Mouse (Mus musculus) thymus, adult 2 months (tissue): ENCODE data around the gene Fitm1. TPM values are rescaled to one million over a fixed set of nuclear protein-coding genes. Genes with fewer than 3 reads are reported as not detected.

Experiments
- DNase-seq: peaks from one replicate; pipeline ENCODE4 v3.0.0; 2021
- H3K27ac ChIP-seq: fragments of 200-500 bp; 2 replicates; pipeline ENCODE4 v1.5.1; 2012; ENCODE audit warnings: low read length, control low read depth; ENCODE audit not compliant: control insufficient read depth, insufficient read depth
- H3K27me3 ChIP-seq: fragments of 200-500 bp; 2 replicates; pipeline ENCODE4 v1.6.1; 2012; ENCODE audit warnings: mild to moderate bottlenecking, low read length, moderate library complexity, mixed read lengths; ENCODE audit not compliant: control insufficient read depth, insufficient read depth
- H3K36me3 ChIP-seq: fragments of 200-500 bp; 2 replicates; pipeline ENCODE4 v1.6.1; 2012; ENCODE audit warnings: mild to moderate bottlenecking, low read length, moderate library complexity; ENCODE audit not compliant: control insufficient read depth, insufficient read depth
- H3K4me1 ChIP-seq: fragments of 200-500 bp; replicated peaks from 2 replicates; pipeline ENCODE4 v1.6.1; 2012; ENCODE audit warnings: low read length; ENCODE audit not compliant: control insufficient read depth, insufficient read depth
- H3K4me3 ChIP-seq: fragments of 200-500 bp; 2 replicates; pipeline ENCODE4 v1.5.1; 2012; ENCODE audit warnings: mild to moderate bottlenecking, low read length, control low read depth, moderate library complexity; ENCODE audit not compliant: control insufficient read depth, insufficient read depth
- CTCF ChIP-seq: fragments of 200-500 bp; IDR thresholded peaks from 2 replicates; pipeline ENCODE4 v1.5.1; 2012; ENCODE audit warnings: mild to moderate bottlenecking, control low read depth, low read length, moderate library complexity, borderline replicate concordance; ENCODE audit not compliant: control insufficient read depth, poor library complexity, insufficient read depth; ENCODE audit errors: extremely low read depth
- POLR2A ChIP-seq: fragments of 200-500 bp; IDR thresholded peaks from 2 replicates; pipeline ENCODE4 v1.6.1; 2012; ENCODE audit warnings: mild to moderate bottlenecking, low read length, control low read depth, moderate library complexity; ENCODE audit not compliant: control insufficient read depth, poor library complexity, insufficient read depth; ENCODE audit errors: extremely low read depth
- WGBS: fragments of 180-500 bp; shearing (Covaris S2); methylation state at CpG from one replicate; pipeline ENCODE4 v1.1.7; 2018; 5-methylcytosine and 5-hydroxymethylcytosine counted together
- polyA plus RNA-seq: library from polyadenylated mRNA; depleted of rRNA; stranded (reverse); fragments of >200 nt; gene quantifications from 2 replicates; pipeline ENCODE4 v1.2.3, GENCODE M21; 2012; rRNA removed

Fitm1 gene
- 1.7 and 20.2 TPM in 2 replicates for polyA plus RNA-seq

DNA sequence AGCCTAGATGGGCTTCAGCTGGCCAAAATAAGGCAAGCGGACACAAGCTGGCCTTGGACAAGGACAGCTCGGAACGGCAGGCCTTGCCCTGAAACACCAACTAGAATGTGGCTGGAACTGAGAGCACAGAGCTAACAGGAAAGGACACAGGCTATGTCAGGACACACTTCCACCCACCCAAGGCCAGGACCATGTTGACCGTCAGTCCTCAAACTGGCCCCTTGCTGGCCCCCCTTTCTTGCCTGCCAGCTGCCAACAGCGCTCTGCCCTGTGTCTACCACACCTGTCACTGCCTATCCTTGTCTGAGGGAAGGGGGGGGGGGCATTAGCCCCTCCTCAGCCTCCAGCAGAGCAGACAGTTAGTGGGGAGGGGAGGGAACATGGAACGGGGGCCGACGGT is at the start of gene Fitm1:
TSS of gene Fitm1 (plus strand) at position 316 of the 400 bp plus-strand sequence.
- WGBS, result 87% methylated on average over 8 of the region's 8 CpGs
- Histone ChIP-seq H3K27ac (no peak within 1 kb of the TSS), H3K4me1 (peaks cover 16% of the 10 kb centered on the region; the same call in 1 of the 2 replicates), H3K4me3 (no peak within 1 kb of the TSS), H3K27me3 (no peaks in the 10 kb centered on the region), H3K36me3 (peaks cover 1% of the 10 kb centered on the region; the same call in 1 of the 2 replicates)
- TF ChIP-seq CTCF (no peak), POLR2A (no peak)
- DNase-seq, result no peak

DNA sequence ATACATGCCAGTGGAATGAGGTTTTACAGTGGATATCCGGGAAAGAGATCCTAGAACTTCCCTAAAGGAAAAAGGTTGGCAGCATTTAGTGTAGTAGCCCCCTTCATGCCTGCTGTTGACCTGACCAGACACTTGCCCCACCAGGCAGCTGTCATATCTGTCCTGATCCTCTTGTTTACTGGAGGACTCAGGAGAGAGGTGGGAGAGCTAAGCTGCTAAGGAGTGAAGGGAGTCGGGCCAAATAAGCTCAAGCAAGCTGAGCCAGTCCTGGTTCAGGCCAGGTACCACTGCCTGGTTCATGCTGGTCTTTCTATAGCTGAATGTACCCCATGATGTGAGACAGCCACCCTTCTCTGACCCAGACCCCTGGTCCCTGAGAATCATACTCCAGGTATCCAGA is 48.7 kb upstream of the Fitm1 start:
- TF ChIP-seq POLR2A (no peak), CTCF (no peak)
- Histone ChIP-seq H3K4me3 (no peak overlapping the region), H3K27me3 (peaks cover 4% of the 10 kb centered on the region; the same call in 1 of the 2 replicates), H3K36me3 (no peaks in the 10 kb centered on the region), H3K27ac (no peak overlapping the region), H3K4me1 (no peaks in the 10 kb centered on the region)
- DNase-seq, result no peak
- 90% methylated on average over 2 of the region's 2 CpGs for WGBS

DNA sequence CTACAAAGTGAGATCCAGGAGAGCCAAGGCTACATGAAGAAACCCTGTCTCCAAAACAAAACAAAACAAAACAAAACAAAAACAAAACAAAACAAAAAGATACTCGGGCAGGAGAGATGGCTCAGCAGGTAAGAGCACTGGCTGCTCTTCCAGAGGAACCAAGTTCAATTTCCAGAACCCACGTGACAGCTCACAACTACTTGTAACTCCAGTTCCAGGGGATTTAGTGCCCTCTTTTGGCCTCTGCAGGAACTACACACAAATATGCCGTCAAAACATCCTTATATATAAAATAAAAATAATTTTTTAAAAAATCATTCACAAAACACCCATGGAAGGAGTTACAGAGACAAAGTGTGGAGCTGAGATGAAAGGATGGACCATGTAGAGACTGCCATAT is 47.5 kb upstream of the Fitm1 start:
- DNase-seq, result peak; percentile 39
- WGBS, result 8% methylated on average over 3 of the region's 3 CpGs
- Histone ChIP-seq H3K27ac (no peak overlapping the region), H3K27me3 (no peaks in the 10 kb centered on the region), H3K4me3 (no peak overlapping the region), H3K4me1 (no peaks in the 10 kb centered on the region), H3K36me3 (no peaks in the 10 kb centered on the region)
- TF ChIP-seq CTCF (no peak), POLR2A (no peak)

DNA sequence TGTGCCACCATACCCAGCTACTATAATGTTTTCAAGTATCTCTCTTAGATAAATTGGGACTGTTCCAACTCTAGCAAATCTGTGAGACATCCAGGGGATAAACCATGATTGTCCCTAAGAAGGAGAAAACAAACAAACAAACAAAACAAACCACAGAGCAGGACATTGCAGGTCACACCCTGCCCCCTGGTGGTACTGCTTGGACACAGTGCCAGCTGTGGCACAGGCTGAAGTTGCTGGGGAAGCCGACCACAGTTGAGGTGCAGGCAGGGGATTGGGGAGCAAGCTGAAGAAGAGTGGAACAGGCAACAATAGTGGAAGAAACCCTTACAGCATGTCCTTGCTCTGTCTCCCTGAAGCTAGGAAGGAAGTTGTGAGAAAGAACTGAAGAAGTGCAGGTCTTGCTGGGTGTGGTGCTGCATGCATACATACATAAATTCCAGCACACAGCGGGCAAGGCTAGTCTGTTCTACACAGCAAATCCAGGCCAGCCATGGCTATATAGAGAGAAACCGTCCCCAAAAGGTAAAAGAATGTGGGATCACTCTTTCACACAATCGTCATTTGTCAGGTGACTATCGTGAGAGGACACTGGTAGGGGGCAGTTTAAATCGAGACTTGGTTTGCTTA is 39.2 kb upstream of the Fitm1 start:
- Histone ChIP-seq H3K36me3 (no peaks in the 10 kb centered on the region), H3K4me1 (peaks cover 13% of the 10 kb centered on the region), H3K4me3 (no peak overlapping the region), H3K27me3 (no peaks in the 10 kb centered on the region), H3K27ac (no peak overlapping the region)
- DNase-seq, result peak; percentile 42
- 75% methylated on average over 6 of the region's 6 CpGs for WGBS
- TF ChIP-seq POLR2A (no peak), CTCF (peak; percentile 71; the same call in 1 of the 2 replicates)

DNA sequence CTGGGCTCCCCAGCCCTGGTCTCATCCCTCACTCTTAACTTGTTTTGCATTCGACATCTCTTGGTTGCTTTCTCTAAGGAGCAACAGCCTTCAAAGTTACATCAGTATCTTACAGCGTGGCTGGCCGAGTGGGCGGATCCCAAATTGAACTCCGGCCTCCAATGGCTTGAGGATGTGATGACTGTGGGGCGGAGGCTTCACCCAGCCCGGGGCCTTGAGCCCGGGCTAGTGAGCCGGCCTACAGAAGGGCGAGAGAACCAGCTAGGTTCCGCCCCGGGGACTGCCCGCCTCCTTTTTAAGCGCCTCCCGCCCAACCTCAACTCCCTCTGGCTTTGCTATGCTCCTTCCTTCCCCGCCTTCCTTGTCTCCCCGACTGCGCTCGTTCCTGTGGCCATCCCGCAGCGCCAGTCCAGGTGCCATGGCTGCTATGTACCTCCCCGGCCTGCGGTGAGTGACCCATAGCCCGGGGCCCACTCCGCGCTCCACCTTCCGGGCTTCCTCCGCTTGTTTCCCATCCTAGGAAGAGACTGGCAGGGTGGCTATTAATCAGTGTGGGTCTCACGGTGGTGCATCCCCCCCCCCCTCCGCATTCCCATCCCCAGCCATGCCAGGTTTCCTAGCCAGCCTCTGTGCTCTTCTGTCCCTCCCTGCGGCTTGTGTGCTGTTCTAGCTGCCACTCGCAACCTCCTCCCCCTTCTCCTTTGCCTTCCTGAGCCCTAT is 35.2 kb upstream of the Fitm1 start, which contains the start of gene Pck2:
TSS of gene Pck2 (plus strand) at position 200 of the 720 bp plus-strand sequence.
- WGBS, result under 1% methylated on average over 32 of the region's 32 CpGs
- no peak for TF ChIP-seq CTCF
- no peak for TF ChIP-seq POLR2A
- DNase-seq, result peak; percentile 38
- no peaks in the 10 kb centered on the region for H3K36me3 ChIP-seq
- H3K27me3 ChIP-seq, result no peaks in the 10 kb centered on the region
- H3K27ac ChIP-seq, result no peak within 1 kb of the TSS
- peak within 1 kb of the TSS; percentile 54 for H3K4me3 ChIP-seq
- peaks cover 16% of the 10 kb centered on the region for H3K4me1 ChIP-seq

DNA sequence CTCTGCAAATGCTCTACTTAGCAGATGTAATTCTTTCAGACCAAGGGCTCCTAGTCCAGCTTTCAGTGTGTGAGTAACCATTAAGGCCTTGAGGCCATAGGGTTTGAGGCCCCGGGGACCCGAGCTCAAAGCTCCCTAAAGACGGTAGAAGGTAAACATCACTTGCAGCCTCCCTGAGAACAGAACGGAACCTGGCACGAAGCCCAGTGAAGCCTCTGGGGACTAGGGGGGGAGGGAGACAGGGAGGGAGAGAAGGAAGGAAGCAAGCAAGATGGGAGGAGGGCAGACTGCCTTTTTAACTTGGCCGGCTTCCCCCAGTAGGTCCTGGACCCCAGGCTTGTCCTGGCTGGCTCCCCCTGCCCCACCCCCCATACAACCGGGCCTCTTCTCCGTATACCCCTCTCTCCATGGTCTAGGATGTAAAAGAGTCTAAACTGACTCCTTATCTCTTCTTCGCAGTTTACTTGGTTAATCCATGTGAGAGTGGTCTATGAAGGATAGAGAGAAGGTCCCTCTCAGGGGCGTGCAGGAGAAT is 34.6 kb upstream of the Fitm1 start:
- Histone ChIP-seq H3K27ac (no peak overlapping the region), H3K36me3 (no peaks in the 10 kb centered on the region), H3K27me3 (no peaks in the 10 kb centered on the region), H3K4me1 (peaks cover 16% of the 10 kb centered on the region), H3K4me3 (peak overlapping the region; percentile 54)
- 9% methylated on average over 10 of the region's 10 CpGs for WGBS
- DNase-seq, result peak; percentile 46
- TF ChIP-seq CTCF (no peak), POLR2A (no peak)
